Mouse (Mus musculus): ENCODE data around the gene Taok3.

GRCm38 (mm10) chr5:117302899-117303298, 183.0 kb downstream of the Taok3 start:
- TF ChIP-seq POLR2A (IDR thresholded peaks at IDR 0.05; ENCODE audit: insufficient read length, low read depth) (no peak), E2F4 (IDR thresholded peaks at IDR 0.05; ENCODE audit: insufficient read depth) (no peak), USF1 (IDR thresholded peaks at IDR 0.05; ENCODE audit: low read depth) (no peak), POLR2AphosphoS2 (IDR thresholded peaks at IDR 0.05; ENCODE audit: insufficient read length, low read depth) (no peak), CEBPB (IDR thresholded peaks at IDR 0.05; ENCODE audit: insufficient read depth, poor library complexity, severe bottlenecking) (no peak), TCF12 (IDR thresholded peaks at IDR 0.05; ENCODE audit: insufficient read depth, poor library complexity, severe bottlenecking) (no peak)

Data from myocyte (in vitro differentiated cells).